Mouse (Mus musculus) MEL (cell line): ENCODE results near the gene Abat. TPM values are rescaled to one million over a fixed set of nuclear protein-coding genes. Genes with fewer than 3 reads are reported as not detected.

Source experiments
- DNase-seq: peaks from one replicate; pipeline ENCODE4 v3.0.0; 2011; ENCODE audit warnings: low read depth, low spot score
- H3K27ac ChIP-seq: 2 replicates; pipeline ENCODE4 v1.5.1; 2012; ENCODE audit warnings: low read depth, mild to moderate bottlenecking, control low read depth, low read length, moderate library complexity; ENCODE audit not compliant: control insufficient read depth
- H3K27me3 ChIP-seq, 2 experiments: fragments of 150-350 bp in 1 of 2; sonication (generic) in 1 of 2; 2 replicates each; pipeline ENCODE4 v1.6.1; 2012; ENCODE audit warnings: low read length in 2 of 2, mild to moderate bottlenecking in 2 of 2, improper control_type of control experiment in 1 of 2, moderate library complexity in 1 of 2; ENCODE audit not compliant: insufficient read depth in 2 of 2, control insufficient read depth in 1 of 2
- H3K36me3 ChIP-seq, 2 experiments: 2 replicates each; pipeline ENCODE4 v1.6.1; 2012 to 2014; ENCODE audit warnings: low read length in 2 of 2, improper control_type of control experiment in 1 of 2, inconsistent platforms in 1 of 2, mild to moderate bottlenecking in 1 of 2; ENCODE audit not compliant: insufficient read depth in 2 of 2, control insufficient read depth in 1 of 2
- H3K4me1 ChIP-seq, 2 experiments: fragments of 150-350 bp in 1 of 2; sonication (generic) in 1 of 2; 2 replicates each; pipeline ENCODE4 v1.6.1; 2012; ENCODE audit warnings: low read length in 2 of 2, improper control_type of control experiment in 1 of 2, mild to moderate bottlenecking in 1 of 2; ENCODE audit not compliant: insufficient read depth in 2 of 2, control insufficient read depth in 1 of 2
- H3K4me3 ChIP-seq, 2 experiments: fragments of 150-350 bp in 1 of 2; sonication (generic) in 1 of 2; 2 replicates each; pipeline ENCODE4 v1.5.1; 2012; ENCODE audit warnings: low read depth in 2 of 2, low read length in 2 of 2, mild to moderate bottlenecking in 2 of 2, moderate library complexity in 2 of 2, control low read depth in 1 of 2, improper control_type of control experiment in 1 of 2; ENCODE audit not compliant: control insufficient read depth in 1 of 2, insufficient read depth in 1 of 2
- H3K79me2 ChIP-seq: 2 replicates; pipeline ENCODE4 v1.6.1; 2012; ENCODE audit warnings: mild to moderate bottlenecking, low read length, moderate library complexity; ENCODE audit not compliant: control insufficient read depth, poor library complexity, insufficient read depth
- H3K9ac ChIP-seq: 2 replicates; pipeline ENCODE4 v1.6.1; 2012; ENCODE audit warnings: low read depth, mild to moderate bottlenecking, control low read depth, low read length, moderate library complexity; ENCODE audit not compliant: control insufficient read depth, poor library complexity, severe bottlenecking
- H3K9me3 ChIP-seq: fragments of 150-350 bp; sonication (generic); replicated peaks from 2 replicates; pipeline ENCODE4 v1.6.1; 2012; ENCODE audit warnings: mild to moderate bottlenecking, low read length, improper control_type of control experiment, moderate library complexity; ENCODE audit not compliant: insufficient read depth
- BHLHE40 ChIP-seq: IDR thresholded peaks from 2 replicates; pipeline ENCODE4 v1.6.1; 2012; ENCODE audit warnings: low read depth, mild to moderate bottlenecking, inconsistent platforms, low read length, improper control_type of control experiment, borderline replicate concordance
- CHD1 ChIP-seq: IDR thresholded peaks from 2 replicates; pipeline ENCODE4 v1.6.1; 2012; ENCODE audit warnings: low read depth, mild to moderate bottlenecking, inconsistent platforms, low read length, improper control_type of control experiment
- CTCF ChIP-seq, 3 experiments: IDR thresholded peaks in 2 of 3; conservative IDR thresholded peaks in 1 of 3; 2 replicates each; pipeline ENCODE4 v1.5.1; 2011 to 2012; ENCODE audit warnings: low read length in 3 of 3, low read depth in 2 of 3, mild to moderate bottlenecking in 2 of 3, improper control_type of control experiment in 1 of 3, inconsistent platforms in 1 of 3, mixed read lengths in 1 of 3, moderate library complexity in 1 of 3; ENCODE audit not compliant: control insufficient read depth in 1 of 3, insufficient read depth in 1 of 3, poor library complexity in 1 of 3, severe bottlenecking in 1 of 3
- E2F4 ChIP-seq: IDR thresholded peaks from 2 replicates; pipeline ENCODE4 v1.6.1; 2011; ENCODE audit warnings: low read depth, low read length, improper control_type of control experiment, borderline replicate concordance
- ELF1 ChIP-seq: IDR thresholded peaks from 2 replicates; pipeline ENCODE4 v1.6.1; 2014; ENCODE audit warnings: low read depth, mild to moderate bottlenecking, inconsistent platforms, low read length, improper control_type of control experiment, moderate library complexity
- EP300 ChIP-seq, 2 experiments: IDR thresholded peaks; 2 replicates each; pipeline ENCODE4 v1.6.1; 2011; ENCODE audit warnings: improper control_type of control experiment in 2 of 2, low read length in 2 of 2, low read depth in 1 of 2, mild to moderate bottlenecking in 1 of 2
- ETS1 ChIP-seq: IDR thresholded peaks from 2 replicates; pipeline ENCODE4 v1.6.1; 2012; ENCODE audit warnings: low read depth, mild to moderate bottlenecking, inconsistent platforms, low read length, improper control_type of control experiment, moderate library complexity
- GABPA ChIP-seq: IDR thresholded peaks from 2 replicates; pipeline ENCODE4 v1.6.1; 2012; ENCODE audit warnings: low read depth, mild to moderate bottlenecking, inconsistent platforms, low read length, improper control_type of control experiment, moderate library complexity
- GATA1 ChIP-seq: IDR thresholded peaks from 2 replicates; pipeline ENCODE4 v1.6.1; 2011; ENCODE audit warnings: low read depth, low read length, improper control_type of control experiment
- HCFC1 ChIP-seq: IDR thresholded peaks from 2 replicates; pipeline ENCODE4 v1.6.1; 2012; ENCODE audit warnings: low read depth, mild to moderate bottlenecking, inconsistent platforms, low read length, improper control_type of control experiment, moderate library complexity
- JUND ChIP-seq: IDR thresholded peaks from 2 replicates; pipeline ENCODE4 v1.6.1; 2011; ENCODE audit warnings: low read depth, mild to moderate bottlenecking, improper control_type of control experiment, low read length
- KAT2A ChIP-seq: conservative IDR thresholded peaks from 2 replicates; pipeline ENCODE4 v1.6.1; 2012; ENCODE audit warnings: low read depth, low read length, improper control_type of control experiment, inconsistent platforms
- MAX ChIP-seq: IDR thresholded peaks from 2 replicates; pipeline ENCODE4 v1.6.1; 2011; ENCODE audit warnings: low read length, improper control_type of control experiment
- MAZ ChIP-seq: IDR thresholded peaks from 2 replicates; pipeline ENCODE4 v1.6.1; 2012; ENCODE audit warnings: low read depth, mild to moderate bottlenecking, inconsistent platforms, low read length, improper control_type of control experiment
- MEF2A ChIP-seq: IDR thresholded peaks from 2 replicates; pipeline ENCODE4 v1.6.1; 2014; ENCODE audit warnings: low read depth, mild to moderate bottlenecking, inconsistent platforms, low read length, improper control_type of control experiment; ENCODE audit not compliant: poor library complexity, insufficient replicate concordance, severe bottlenecking; ENCODE audit errors: extremely low read depth
- MXI1 ChIP-seq: IDR thresholded peaks from 2 replicates; pipeline ENCODE4 v1.6.1; 2011; ENCODE audit warnings: mild to moderate bottlenecking, low read depth, low read length, improper control_type of control experiment
- MYC ChIP-seq: IDR thresholded peaks from 2 replicates; pipeline ENCODE4 v1.6.1; 2011; ENCODE audit warnings: low read depth, mild to moderate bottlenecking, low read length, improper control_type of control experiment, moderate library complexity
- NELFE ChIP-seq: IDR thresholded peaks from 2 replicates; pipeline ENCODE4 v1.6.1; 2011; ENCODE audit warnings: low read depth, low read length, improper control_type of control experiment
- NRF1 ChIP-seq: IDR thresholded peaks from 2 replicates; pipeline ENCODE4 v1.6.1; 2014; ENCODE audit warnings: low read depth, mild to moderate bottlenecking, inconsistent platforms, low read length, improper control_type of control experiment, moderate library complexity; ENCODE audit not compliant: poor library complexity, insufficient read depth, severe bottlenecking
- POLR2A ChIP-seq, 2 experiments: IDR thresholded peaks; 2 replicates each; pipeline ENCODE4 v1.6.1; 2011 to 2012; ENCODE audit warnings: low read length in 2 of 2, mild to moderate bottlenecking in 2 of 2, control low read depth in 1 of 2, improper control_type of control experiment in 1 of 2, low read depth in 1 of 2, moderate library complexity in 1 of 2; ENCODE audit not compliant: control insufficient read depth in 1 of 2, insufficient read depth in 1 of 2, poor library complexity in 1 of 2
- POLR2AphosphoS2 ChIP-seq: IDR thresholded peaks from 2 replicates; pipeline ENCODE4 v1.6.1; 2011; ENCODE audit warnings: low read length, improper control_type of control experiment
- POLR2AphosphoS5 ChIP-seq: IDR thresholded peaks from 2 replicates; pipeline ENCODE4 v1.6.1; 2012; ENCODE audit warnings: low read depth, borderline replicate concordance, mild to moderate bottlenecking, inconsistent platforms, low read length, moderate library complexity, mixed read lengths
- RAD21 ChIP-seq: IDR thresholded peaks from 2 replicates; pipeline ENCODE4 v1.6.1; 2011; ENCODE audit warnings: mild to moderate bottlenecking, low read depth, low read length, improper control_type of control experiment
- RCOR1 ChIP-seq: IDR thresholded peaks from 2 replicates; pipeline ENCODE4 v1.6.1; 2012; ENCODE audit warnings: low read depth, mild to moderate bottlenecking, inconsistent platforms, low read length, improper control_type of control experiment
- SIN3A ChIP-seq: IDR thresholded peaks from 2 replicates; pipeline ENCODE4 v1.6.1; 2012; ENCODE audit warnings: low read length, improper control_type of control experiment, inconsistent platforms
- SMC3 ChIP-seq: IDR thresholded peaks from 2 replicates; pipeline ENCODE4 v1.6.1; 2011; ENCODE audit warnings: low read depth, low read length, improper control_type of control experiment
- TAL1 ChIP-seq: IDR thresholded peaks from 2 replicates; pipeline ENCODE4 v1.6.1; 2012; ENCODE audit warnings: mild to moderate bottlenecking, inconsistent platforms, low read length, moderate library complexity, mixed read lengths
- TBP ChIP-seq: IDR thresholded peaks from 2 replicates; pipeline ENCODE4 v1.8.0; 2011; ENCODE audit warnings: low read depth, low read length, improper control_type of control experiment
- TCF12 ChIP-seq: IDR thresholded peaks from 2 replicates; pipeline ENCODE4 v1.6.1; 2014; ENCODE audit warnings: low read depth, mild to moderate bottlenecking, inconsistent platforms, low read length, improper control_type of control experiment, moderate library complexity
- UBTF ChIP-seq: IDR thresholded peaks from 2 replicates; pipeline ENCODE4 v1.6.1; 2012; ENCODE audit warnings: low read depth, mild to moderate bottlenecking, inconsistent platforms, low read length, improper control_type of control experiment, moderate library complexity, borderline replicate concordance; ENCODE audit not compliant: insufficient read depth
- USF1 ChIP-seq: IDR thresholded peaks from 2 replicates; pipeline ENCODE4 v1.6.1; 2014; ENCODE audit warnings: low read depth, mild to moderate bottlenecking, inconsistent platforms, low read length, improper control_type of control experiment, moderate library complexity
- USF2 ChIP-seq, 2 experiments: IDR thresholded peaks; 2 replicates each; pipeline ENCODE4 v1.6.1; 2011 to 2012; ENCODE audit warnings: improper control_type of control experiment in 2 of 2, low read length in 2 of 2, borderline replicate concordance in 1 of 2, inconsistent platforms in 1 of 2, low read depth in 1 of 2, mild to moderate bottlenecking in 1 of 2; ENCODE audit not compliant: insufficient read depth in 1 of 2
- ZC3H11A ChIP-seq: IDR thresholded peaks from 2 replicates; pipeline ENCODE4 v1.6.1; 2012; ENCODE audit warnings: low read depth, mild to moderate bottlenecking, inconsistent platforms, low read length, improper control_type of control experiment
- ZKSCAN1 ChIP-seq: IDR thresholded peaks from 2 replicates; pipeline ENCODE4 v1.6.1; 2012; ENCODE audit warnings: low read depth, mild to moderate bottlenecking, inconsistent platforms, low read length, improper control_type of control experiment, moderate library complexity
- ZNF384 ChIP-seq: IDR thresholded peaks from 2 replicates; pipeline ENCODE4 v1.6.1; 2012; ENCODE audit warnings: low read depth, mild to moderate bottlenecking, inconsistent platforms, low read length, improper control_type of control experiment
- polyA plus RNA-seq, 2 experiments: library from polyadenylated mRNA; stranded (reverse) in 1 of 2; unstranded in 1 of 2; fragments of >175 nt in 1 of 2; fragments of >200 nt in 1 of 2; gene quantifications; 2 replicates each; pipeline versions ENCODE4 v1.2.1 to v1.2.4; 2012; ENCODE audit warnings: low replicate concordance in 2 of 2, low read depth in 1 of 2; ENCODE audit not compliant: insufficient read length in 2 of 2, insufficient read depth in 1 of 2, missing spikeins in 1 of 2
- total RNA-seq: library from RNA; depleted of rRNA; stranded (reverse); fragments of 300-350 nt; gene quantifications from 2 replicates; pipeline ENCODE4 v1.2.3, GENCODE M21; 2012

Abat gene
- total and polyA plus RNA-seq, 3 experiments: 0.27 to 0.77 TPM; not detected in 1

- DNase-seq: peak; percentile 94
- Histone ChIP-seq H3K4me1 (peaks cover 2 to 11% of the 10 kb centered on the region in 2 experiments), H3K9ac (peak within 1 kb of the TSS; percentile 86), H3K4me3 (peak within 1 kb of the TSS; percentile 78 to 88), H3K9me3 (no peaks in the 10 kb centered on the region), H3K79me2 (peaks cover 10% of the 10 kb centered on the region), H3K27ac (peak within 1 kb of the TSS; percentile 62), H3K27me3 (no peaks in the 10 kb centered on the region), H3K36me3 (peaks cover 0 to 15% of the 10 kb centered on the region in 2 experiments; a peak in 2 of 4 replicates)
- TF ChIP-seq MXI1 (peak; percentile 96), MEF2A (no peak), MYC (peak; percentile 89), CTCF (IDR thresholded peaks at IDR 0.05 in 2 of 3, conservative IDR thresholded peaks at IDR 0.05 in 1 of 3; ENCODE audit: control insufficient read depth in 1 of 3, insufficient read depth in 1 of 3, low read depth in 2 of 3, low read length in 3 of 3, poor library complexity in 1 of 3, severe bottlenecking in 1 of 3) (peak in 1 of 3 experiments; percentile 5; a peak in 1 of 6 replicates), MAZ (no peak), UBTF (no peak), MAX (peak; percentile 88), JUND (no peak), RCOR1 (no peak), KAT2A (no peak), CHD1 (no peak), ZKSCAN1 (no peak), POLR2A (IDR thresholded peaks at IDR 0.05; ENCODE audit: control insufficient read depth in 1 of 2, insufficient read depth in 1 of 2, low read depth in 1 of 2, low read length in 2 of 2, poor library complexity in 1 of 2) (peak; percentile 97 to 99), NELFE (peak; percentile 96), POLR2AphosphoS5 (0 out of 2 replicates have a peak, but pooled peaks have one; percentile 33), SIN3A (peak; percentile 85), GATA1 (no peak), ZC3H11A (no peak), ELF1 (no peak; the same call in 1 of the 2 replicates), GABPA (no peak), ZNF384 (no peak), POLR2AphosphoS2 (peak; percentile 77; the same call in 1 of the 2 replicates), E2F4 (no peak), NRF1 (peak; percentile 99), TAL1 (no peak), RAD21 (no peak), USF1 (0 out of 2 replicates have a peak, but pooled peaks have one; percentile 50), TBP (peak; percentile 77; the same call in 1 of the 2 replicates), HCFC1 (peak; percentile 81), USF2 (IDR thresholded peaks at IDR 0.05; ENCODE audit: borderline replicate concordance in 1 of 2, insufficient read depth in 1 of 2, low read depth in 1 of 2, low read length in 2 of 2) (no peak), BHLHE40 (no peak), SMC3 (no peak), ETS1 (peak; percentile 56), TCF12 (peak; percentile 39; the same call in 1 of the 2 replicates), EP300 (IDR thresholded peaks at IDR 0.05; ENCODE audit: low read depth in 1 of 2, low read length in 2 of 2) (no peak)
Measured at GRCm38 (mm10) chr16:8470603-8471481, 42.4 kb upstream of the Abat start, which contains the start of gene Mettl22. TSS of gene Mettl22 (plus strand) at chr16:8470788.
